Mouse (Mus musculus) urinary bladder, postnatal 10 days (tissue): ENCODE results near the gene Uap1l1.

Experiments used
- DNase-seq: peaks from one replicate; pipeline ENCODE4 v3.0.0; 2022; ENCODE audit warnings: low spot score

The Uap1l1 gene

DNA sequence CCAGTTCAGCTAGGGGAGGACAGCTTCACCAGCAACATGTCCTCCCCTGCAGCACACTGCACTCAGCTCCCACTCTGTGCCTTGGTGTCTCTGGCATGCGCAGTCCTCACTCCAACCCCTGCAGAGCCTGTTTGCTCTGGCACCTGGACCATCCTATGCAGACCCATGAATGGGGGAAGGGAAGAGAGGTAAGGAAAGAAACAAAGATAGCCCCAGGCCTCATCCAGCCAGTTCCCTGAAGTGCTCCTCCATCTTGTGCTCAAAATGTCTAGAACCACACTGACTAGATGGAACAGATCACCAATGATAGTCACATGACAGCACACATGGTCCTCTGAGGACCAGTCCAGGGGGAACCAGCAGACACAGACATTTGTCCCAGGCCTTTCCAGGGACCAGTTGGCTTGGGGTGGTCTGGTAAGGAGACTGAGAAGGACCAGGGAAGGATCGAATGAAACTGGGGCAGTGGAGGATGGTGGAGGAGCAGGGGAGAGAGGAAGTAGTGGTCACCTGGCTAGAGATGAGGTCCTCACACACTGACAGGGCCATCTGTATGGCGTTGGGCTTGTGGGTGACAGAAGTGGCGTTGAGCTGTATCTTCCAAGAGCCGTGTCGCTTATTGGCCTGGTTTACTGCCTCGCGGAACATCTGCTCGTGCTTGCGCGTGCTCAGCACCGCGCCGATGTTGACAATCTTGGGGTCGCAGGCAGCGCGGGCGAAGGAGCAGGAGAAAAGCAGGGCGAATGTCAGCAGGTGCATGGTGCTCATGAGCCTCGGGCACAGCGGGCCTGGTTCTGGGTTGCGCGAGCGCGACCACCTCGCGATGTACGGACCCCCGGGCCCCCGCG is 47.1 kb downstream of the Uap1l1 start:
- no peak for DNase-seq

DNA sequence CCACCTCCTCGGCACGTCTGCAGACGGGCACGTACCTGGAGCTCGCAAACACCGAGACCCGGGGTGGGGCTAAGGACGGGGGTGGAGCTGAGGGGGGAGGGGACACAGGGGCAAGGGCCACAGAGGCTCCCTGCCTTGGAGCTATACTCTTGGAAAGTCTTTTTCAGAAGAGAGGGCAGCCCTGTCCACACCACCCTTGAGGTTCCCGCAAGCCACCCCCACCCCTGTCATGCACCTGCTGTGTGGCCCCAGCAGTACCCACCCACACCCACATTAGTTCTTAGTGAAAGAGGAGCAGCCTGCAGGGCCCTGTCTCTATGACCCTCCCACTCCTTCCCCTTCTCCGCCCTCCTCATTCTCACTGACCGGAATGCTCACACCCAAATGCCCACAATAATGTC is 54.0 kb downstream of the Uap1l1 start:
- no peak for DNase-seq

DNA sequence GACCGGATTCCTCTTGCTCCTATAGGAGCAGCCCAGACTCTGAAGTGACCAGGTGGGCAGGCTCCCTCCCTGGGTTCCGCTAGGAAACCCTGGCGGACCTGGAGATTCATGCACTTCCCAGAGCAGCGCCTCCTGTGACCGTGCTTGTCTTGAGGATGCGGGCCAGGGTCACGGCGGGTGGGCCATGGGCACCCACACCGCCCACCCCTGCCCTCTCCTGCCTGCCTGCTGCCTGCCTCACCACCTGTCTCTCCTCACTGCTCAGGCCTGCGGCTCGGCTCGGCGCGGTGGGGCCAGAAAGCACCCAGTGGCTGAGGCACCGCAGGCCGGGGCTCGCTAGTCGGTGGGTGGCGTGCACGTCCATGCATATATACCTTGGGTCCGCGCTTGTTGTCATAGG is 54.5 kb downstream of the Uap1l1 start:
- no peak for DNase-seq

GRCm38 (mm10) chr2:25310180-25310579 is 55.3 kb downstream of the Uap1l1 start:
- DNase-seq: no peak
